Mouse (Mus musculus) frontal cortex, postnatal 10 days (tissue): ENCODE measurements around the gene Rnf220.

Experiments
- DNase-seq, 2 experiments: peaks; one replicate each; pipeline ENCODE4 v3.0.0; 2022; ENCODE audit warnings: low spot score in 2 of 2, mixed read lengths in 1 of 2

Rnf220 gene

GRCm38 (mm10) chr4:117225250-117225649 is 271.6 kb downstream of the Rnf220 start:
- DNase-seq: no peak

- no peak for DNase-seq
These were observed 272.7 kb downstream of the Rnf220 start for GRCm38 (mm10) chr4:117224122-117224521.

GRCm38 (mm10) chr4:117223001-117223400 is 273.9 kb downstream of the Rnf220 start:
- DNase-seq: no peak

- no peak for DNase-seq
These were observed 275.0 kb downstream of the Rnf220 start for GRCm38 (mm10) chr4:117221836-117222235.
